Mouse (Mus musculus) heart, postnatal 14 days (tissue): ENCODE measurements around the gene Ifit1bl2. TPM values are rescaled to one million over a fixed set of nuclear protein-coding genes. Genes with fewer than 3 reads are reported as not detected.
"Not testable (repeated sequence)": the region's sequence is repeated elsewhere in the genome, so short reads cannot be mapped to it uniquely, and the experiment has no call there.

Source experiments
- DNase-seq, 2 experiments: peaks; one replicate each; pipeline ENCODE4 v3.0.0; 2021 to 2022
- intact Hi-C: fragments of 180-260 bp; cut with DNase I; formaldehyde crosslinking; loops from one replicate; pipeline ENCODE4 v1.15.1; 2025
- long read RNA-seq, 2 experiments: library from polyadenylated mRNA; stranded (forward); transcript quantifications; one replicate each; pipeline ENCODE4 v2.0.0; 2021
- total RNA-seq, 2 experiments: library from RNA; stranded (reverse); gene quantifications; 2 replicates each; pipeline ENCODE4 v1.2.3; 2021

Gene Ifit1bl2
- total RNA-seq = under 1 TPM; 0.53 to 0.59 TPM
- long read RNA-seq, experiment 1 = 0 reads
- long read RNA-seq, experiment 2, partial matches to known transcripts = 0 of 1 reads
- long read RNA-seq, experiment 2, other reads (novel, unspliced or antisense) = 1 of 1 reads

GRCm38 (mm10) chr19:34640623-34641022 lies at the start of gene Ifit1bl2, which contains the start of gene Ifit1:
Gene Ifit1bl2 (minus strand): TSS chr19:34640743.
Gene Ifit1 (plus strand): TSS chr19:34640871.
- intact Hi-C loops = no loop called here
- peak in 1 of 2 experiments; percentile 8 for DNase-seq

- no peak for DNase-seq
- intact Hi-C loops = loop anchor here (5.0 kb wide), 1 partner anchor 62 kb away; the partner anchor contains the start of gene Slc16a12
Measured at GRCm38 (mm10) chr19:34685530-34685929, 45.0 kb upstream of the Ifit1bl2 start.

- peak; percentile 39 to 60 for DNase-seq
- intact Hi-C loops = loop anchor here (5.0 kb wide), 1 partner anchor 62 kb away; the partner anchor contains the start of gene Slc16a12
Measured at GRCm38 (mm10) chr19:34684857-34685256, 44.3 kb upstream of the Ifit1bl2 start.

- DNase-seq = no peak
- intact Hi-C loops = no loop called here
Measured at GRCm38 (mm10) chr19:34678428-34678827, 37.9 kb upstream of the Ifit1bl2 start.

GRCm38 (mm10) chr19:34673476-34673875 lies 32.9 kb upstream of the Ifit1bl2 start:
- intact Hi-C loops = no loop called here
- peak; percentile 16 to 23 for DNase-seq

GRCm38 (mm10) chr19:34666127-34666526 lies 25.6 kb upstream of the Ifit1bl2 start:
- intact Hi-C loops = loop anchor here (1.0 to 10.0 kb wide), 3 partner anchors 86 to 259 kb away; partner anchors contain the start of gene Kif20b
- peak; percentile 63 to 84 for DNase-seq

GRCm38 (mm10) chr19:34662740-34663139 lies 22.2 kb upstream of the Ifit1bl2 start:
- no peak for DNase-seq
- intact Hi-C loops = loop anchor here (10.0 kb wide), 1 partner anchor 262 kb away; the partner anchor contains the start of gene Kif20b

- intact Hi-C loops = loop anchor here (10.0 kb wide), 1 partner anchor 263 kb away; the partner anchor contains the start of gene Kif20b
Measured at GRCm38 (mm10) chr19:34662067-34662507, 21.5 kb upstream of the Ifit1bl2 start.

GRCm38 (mm10) chr19:34656511-34657298 lies 16.2 kb upstream of the Ifit1bl2 start:
- intact Hi-C loops = no loop called here
- DNase-seq = no peak

More at GRCm38 (mm10) chr19:34662067-34662507, 21.5 kb upstream of the Ifit1bl2 start:
- DNase-seq = peak; percentile 59 to 70

GRCm38 (mm10) chr19:34655227-34655805 lies 14.8 kb upstream of the Ifit1bl2 start:
- DNase-seq = no peak
- intact Hi-C loops = no loop called here

- intact Hi-C loops = no loop called here
- DNase-seq = no peak
Measured at GRCm38 (mm10) chr19:34650997-34651396, 10.5 kb upstream of the Ifit1bl2 start.

- intact Hi-C loops = no loop called here
- no peak for DNase-seq
Measured at GRCm38 (mm10) chr19:34650276-34650675, 9.7 kb upstream of the Ifit1bl2 start.

- DNase-seq, intact Hi-C loops: not testable (repeated sequence)
Measured at GRCm38 (mm10) chr19:34647630-34648029, 7.1 kb upstream of the Ifit1bl2 start.

- intact Hi-C loops = no loop called here
Measured at GRCm38 (mm10) chr19:34642616-34643015, 2.1 kb upstream of the Ifit1bl2 start.

GRCm38 (mm10) chr19:34636933-34637557 lies 3.5 kb downstream of the Ifit1bl2 start:
- intact Hi-C loops = loop anchor here (1.0 to 5.0 kb wide), 4 partner anchors 89 to 395 kb away; no protein-coding TSS in a partner anchor
- DNase-seq = peak; percentile 58 to 76

More at GRCm38 (mm10) chr19:34642616-34643015, 2.1 kb upstream of the Ifit1bl2 start:
- DNase-seq = no peak

GRCm38 (mm10) chr19:34633484-34633883 lies 7.1 kb downstream of the Ifit1bl2 start:
- intact Hi-C loops = no loop called here

GRCm38 (mm10) chr19:34631487-34631886 lies 9.1 kb downstream of the Ifit1bl2 start:
- DNase-seq = no peak
- intact Hi-C loops = no loop called here

More at GRCm38 (mm10) chr19:34633484-34633883, 7.1 kb downstream of the Ifit1bl2 start:
- no peak for DNase-seq

- intact Hi-C loops = no loop called here
- no peak for DNase-seq
Measured at GRCm38 (mm10) chr19:34627496-34627895, 13.0 kb downstream of the Ifit1bl2 start.

GRCm38 (mm10) chr19:34624663-34625062 lies 15.9 kb downstream of the Ifit1bl2 start:
- intact Hi-C loops = no loop called here
- no peak for DNase-seq

- intact Hi-C loops = no loop called here
Measured at GRCm38 (mm10) chr19:34623781-34624180, 16.8 kb downstream of the Ifit1bl2 start.

More at GRCm38 (mm10) chr19:34623781-34624180, 16.8 kb downstream of the Ifit1bl2 start:
- DNase-seq = no peak
